Mouse (Mus musculus) gastrocnemius, postnatal 14 days (tissue): ENCODE results near the gene Trim52. TPM values are rescaled to one million over a fixed set of nuclear protein-coding genes. Genes with fewer than 3 reads are reported as not detected.

ENCODE experiments used
- DNase-seq: peaks from one replicate; pipeline ENCODE4 v3.0.0; 2021; ENCODE audit warnings: mixed read lengths
- intact Hi-C: fragments of 180-260 bp; cut with DNase I; formaldehyde crosslinking; loops from one replicate; pipeline ENCODE4 v1.15.1; 2025; ENCODE audit warnings: low total_unique reads
- total RNA-seq, 2 experiments: library from RNA; stranded (reverse); gene quantifications; 2 replicates each; pipeline ENCODE4 v1.2.3; 2021

The Trim52 gene
- total RNA-seq, 2 experiments from 2014 or later = not detected

DNA sequence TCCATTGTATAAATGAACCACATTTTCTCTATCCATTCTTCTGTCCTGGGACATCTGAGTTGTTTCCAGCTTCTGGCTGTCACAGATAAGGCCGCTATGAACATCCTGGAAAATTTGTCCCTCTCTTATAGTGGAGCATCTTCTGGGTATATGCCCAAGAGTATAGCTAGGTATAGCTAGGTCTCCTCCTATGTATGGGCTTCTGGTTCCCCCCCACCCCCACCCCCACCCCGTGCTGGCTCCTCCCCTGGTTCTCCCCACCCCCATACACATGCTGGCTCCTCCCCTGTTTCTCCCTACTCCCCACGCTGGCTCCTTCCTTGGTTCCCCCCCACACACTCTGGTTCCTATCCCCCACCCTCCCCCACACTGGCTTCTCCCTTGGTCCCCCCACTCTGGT lies 78.0 kb downstream of the Trim52 start:
- no peak for DNase-seq
- intact Hi-C loops = no loop called here

Other genes starting within 250 kb of the Trim52 start
- 10 to 100 TPM; 25.0 to 31.8 TPM for gene Spry2, start 209.4 kb upstream of the Trim52 start, total RNA-seq